Mouse (Mus musculus) ES-E14 (cell line): Measurements from ENCODE around the gene Bag5.

Source experiments
- CHD2 ChIP-seq: IDR thresholded peaks from 2 replicates; pipeline ENCODE4 v1.6.1; 2014; ENCODE audit warnings: mild to moderate bottlenecking, low read depth, low read length, inconsistent platforms
- HCFC1 ChIP-seq: IDR thresholded peaks from 2 replicates; pipeline ENCODE4 v1.6.1; 2012; ENCODE audit warnings: low read length, inconsistent platforms, borderline replicate concordance; ENCODE audit not compliant: insufficient read depth
- MAFK ChIP-seq: IDR thresholded peaks from 2 replicates; pipeline ENCODE4 v1.6.1; 2014; ENCODE audit warnings: mild to moderate bottlenecking, low read depth, low read length, inconsistent platforms; ENCODE audit not compliant: insufficient read depth
- ZC3H11A ChIP-seq: IDR thresholded peaks from 2 replicates; pipeline ENCODE4 v1.6.1; 2012; ENCODE audit warnings: low read depth, mild to moderate bottlenecking, inconsistent platforms, low read length, borderline replicate concordance
- ZNF384 ChIP-seq: IDR thresholded peaks from 2 replicates; pipeline ENCODE4 v1.6.1; 2012; ENCODE audit warnings: low read depth, low read length, inconsistent platforms

DNA sequence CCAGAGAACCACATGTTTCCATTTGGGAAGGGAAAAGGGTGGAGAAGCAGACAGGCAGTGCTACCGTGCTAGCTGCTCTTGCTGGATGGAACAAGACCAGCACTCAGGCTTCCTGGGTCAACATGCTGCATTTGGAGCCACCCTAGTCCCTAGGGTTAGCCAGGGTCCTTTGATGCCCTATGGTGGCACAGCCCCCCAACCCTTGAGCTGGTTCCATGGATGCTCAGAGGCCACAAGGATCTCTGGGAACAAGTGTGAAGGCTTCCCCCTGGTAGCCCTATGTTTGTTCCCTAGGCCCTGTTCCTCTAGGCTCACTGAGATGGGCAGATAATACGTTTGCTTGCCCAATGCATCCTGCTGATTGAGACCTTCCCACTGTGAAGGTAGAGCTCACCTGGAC lies 42.2 kb upstream of the Bag5 start:
- no peak for TF ChIP-seq ZC3H11A
- TF ChIP-seq ZNF384: no peak
- TF ChIP-seq HCFC1: no peak
- TF ChIP-seq MAFK: no peak
- no peak for TF ChIP-seq CHD2
